Mouse (Mus musculus): ENCODE measurements around the gene Hist1h4a. TPM values are rescaled to one million over a fixed set of nuclear protein-coding genes. Genes with fewer than 3 reads are reported as not detected.

The Hist1h4a gene
- total and polyA plus RNA-seq, 3 experiments = 9.8 to 3,025 TPM; not detected in 1

DNA sequence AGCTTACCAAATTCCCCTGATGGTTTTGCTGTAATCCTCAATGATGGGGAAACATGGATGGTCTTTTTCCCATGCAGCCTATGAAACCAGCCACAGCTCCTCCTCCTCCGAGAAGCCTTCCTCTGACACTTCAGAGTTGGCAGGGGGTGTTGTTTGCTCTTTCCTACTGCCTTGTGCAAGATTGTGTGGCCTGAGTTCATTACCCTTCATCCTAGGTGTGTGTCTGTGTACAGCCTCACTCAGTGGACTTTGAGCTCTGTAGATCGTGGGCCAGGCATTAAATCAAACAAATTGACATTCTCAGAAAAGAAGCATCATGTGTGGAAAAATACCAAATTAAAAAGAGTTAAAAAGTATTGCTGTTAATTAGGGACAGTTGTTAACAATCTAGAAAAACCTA lies 43.5 kb upstream of the Hist1h4a start:
- Histone ChIP-seq H3K9ac (ENCODE audit: control insufficient read depth, low read depth, low read length, poor library complexity, severe bottlenecking) (no peak overlapping the region), H3K36me3 (ENCODE audit: control insufficient read depth in 1 of 2, insufficient read depth in 2 of 2, low read length in 2 of 2) (no peaks in the 10 kb centered on the region), H3K27me3 (ENCODE audit: control insufficient read depth in 1 of 2, insufficient read depth in 2 of 2, low read length in 2 of 2) (peaks cover 12 to 28% of the 10 kb centered on the region in 2 experiments), H3K27ac (ENCODE audit: control insufficient read depth, low read depth, low read length) (no peak overlapping the region), H3K79me2 (ENCODE audit: control insufficient read depth, insufficient read depth, low read length, poor library complexity) (no peaks in the 10 kb centered on the region), H3K4me1 (ENCODE audit: control insufficient read depth in 1 of 2, insufficient read depth in 2 of 2, low read length in 2 of 2) (no peaks in the 10 kb centered on the region), H3K9me3 (replicated peaks; ENCODE audit: insufficient read depth, low read length) (no peaks in the 10 kb centered on the region), H3K4me3 (ENCODE audit: control insufficient read depth in 1 of 2, insufficient read depth in 1 of 2, low read depth in 2 of 2, low read length in 2 of 2) (no peak overlapping the region)
- no peak for DNase-seq (ENCODE audit: low read depth, low spot score)
- TF ChIP-seq MXI1 (IDR thresholded peaks at IDR 0.05; ENCODE audit: low read depth, low read length) (no peak), E2F4 (IDR thresholded peaks at IDR 0.05; ENCODE audit: borderline replicate concordance, low read depth, low read length) (no peak)

DNA sequence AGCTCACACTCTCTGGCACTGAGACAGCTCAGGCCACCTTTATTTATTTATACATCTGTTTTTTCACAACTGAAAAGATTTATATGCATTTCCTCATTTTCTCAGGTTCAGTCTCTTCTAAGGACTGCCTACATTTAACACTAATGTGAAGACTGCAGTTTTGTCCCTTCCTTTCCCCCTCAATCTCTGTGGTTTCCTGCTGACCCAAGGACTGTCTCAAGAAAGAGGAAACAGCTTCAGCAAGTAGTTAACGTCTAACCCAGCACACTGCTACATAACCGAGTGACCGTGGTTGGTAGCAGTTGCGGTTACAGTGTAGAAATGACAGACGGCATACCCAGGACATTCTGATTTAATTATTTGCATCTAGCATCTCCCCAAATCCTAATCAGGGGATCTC lies 38.4 kb upstream of the Hist1h4a start:
- H3K27me3 ChIP-seq (ENCODE audit: control insufficient read depth in 1 of 2, insufficient read depth in 2 of 2, low read length in 2 of 2) = peaks cover 4 to 8% of the 10 kb centered on the region in 2 experiments
- no peak overlapping the region for H3K27ac ChIP-seq (ENCODE audit: control insufficient read depth, low read depth, low read length)
- H3K4me3 ChIP-seq (ENCODE audit: control insufficient read depth in 1 of 2, insufficient read depth in 1 of 2, low read depth in 2 of 2, low read length in 2 of 2) = no peak overlapping the region
- no peaks in the 10 kb centered on the region for H3K4me1 ChIP-seq (ENCODE audit: control insufficient read depth in 1 of 2, insufficient read depth in 2 of 2, low read length in 2 of 2)
- H3K9ac ChIP-seq (ENCODE audit: control insufficient read depth, low read depth, low read length, poor library complexity, severe bottlenecking) = no peak overlapping the region
- DNase-seq (ENCODE audit: low read depth, low spot score) = no peak
- no peaks in the 10 kb centered on the region for H3K79me2 ChIP-seq (ENCODE audit: control insufficient read depth, insufficient read depth, low read length, poor library complexity)
- H3K36me3 ChIP-seq (ENCODE audit: control insufficient read depth in 1 of 2, insufficient read depth in 2 of 2, low read length in 2 of 2) = no peaks in the 10 kb centered on the region
- H3K9me3 ChIP-seq (replicated peaks; ENCODE audit: insufficient read depth, low read length) = no peaks in the 10 kb centered on the region
- TF ChIP-seq MEF2A (IDR thresholded peaks at IDR 0.05; ENCODE audit: extremely low read depth, insufficient replicate concordance, low read depth, low read length, poor library complexity, severe bottlenecking) = no peak
- no peak for TF ChIP-seq USF1 (IDR thresholded peaks at IDR 0.05; ENCODE audit: low read depth, low read length)
- no peak for TF ChIP-seq CHD2 (IDR thresholded peaks at IDR 0.05; ENCODE audit: low read length)
- no peak for TF ChIP-seq BHLHE40 (IDR thresholded peaks at IDR 0.05; ENCODE audit: borderline replicate concordance, low read depth, low read length)
- TF ChIP-seq ZMIZ1 (IDR thresholded peaks at IDR 0.05; ENCODE audit: low read depth, low read length) = no peak
- TF ChIP-seq MYC (IDR thresholded peaks at IDR 0.05; ENCODE audit: low read depth, low read length) = no peak

DNA sequence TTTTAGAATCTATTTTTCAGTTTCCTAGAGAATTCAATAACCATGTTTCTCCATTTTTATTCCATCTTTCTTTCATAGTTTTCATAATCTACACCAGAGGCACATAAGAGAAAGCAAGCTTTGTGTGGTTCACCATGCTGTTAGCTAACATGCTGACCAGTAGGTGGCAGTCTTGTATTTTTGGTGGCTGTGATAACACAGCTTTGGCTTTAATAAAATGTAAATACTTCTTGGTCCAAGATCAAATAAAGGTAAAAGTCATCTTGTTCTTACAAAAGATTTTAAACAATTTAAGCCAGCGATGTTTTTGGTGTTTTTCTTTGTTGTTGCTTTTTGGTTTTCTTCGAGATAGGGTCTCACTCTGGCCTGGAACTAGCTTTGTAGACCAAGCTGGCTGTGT lies 31.5 kb upstream of the Hist1h4a start:
- Histone ChIP-seq H3K27me3 (ENCODE audit: control insufficient read depth in 1 of 2, insufficient read depth in 2 of 2, low read length in 2 of 2) (peaks cover 2 to 7% of the 10 kb centered on the region in 2 experiments; a peak in 2 of 4 replicates), H3K9me3 (replicated peaks; ENCODE audit: insufficient read depth, low read length) (no peaks in the 10 kb centered on the region), H3K36me3 (ENCODE audit: control insufficient read depth in 1 of 2, insufficient read depth in 2 of 2, low read length in 2 of 2) (no peaks in the 10 kb centered on the region), H3K27ac (ENCODE audit: control insufficient read depth, low read depth, low read length) (no peak overlapping the region), H3K79me2 (ENCODE audit: control insufficient read depth, insufficient read depth, low read length, poor library complexity) (no peaks in the 10 kb centered on the region), H3K4me1 (ENCODE audit: control insufficient read depth in 1 of 2, insufficient read depth in 2 of 2, low read length in 2 of 2) (no peaks in the 10 kb centered on the region), H3K4me3 (ENCODE audit: control insufficient read depth in 1 of 2, insufficient read depth in 1 of 2, low read depth in 2 of 2, low read length in 2 of 2) (no peak overlapping the region), H3K9ac (ENCODE audit: control insufficient read depth, low read depth, low read length, poor library complexity, severe bottlenecking) (no peak overlapping the region)
- DNase-seq (ENCODE audit: low read depth, low spot score) = peak; percentile 75
- no peak for TF ChIP-seq TAL1 (IDR thresholded peaks at IDR 0.05; ENCODE audit: low read length)
- TF ChIP-seq RAD21 (IDR thresholded peaks at IDR 0.05; ENCODE audit: low read depth, low read length) = peak; percentile 92
- peak; percentile 61; the same call in 1 of the 2 replicates for TF ChIP-seq MYC (IDR thresholded peaks at IDR 0.05; ENCODE audit: low read depth, low read length)
- TF ChIP-seq MAX (IDR thresholded peaks at IDR 0.05; ENCODE audit: low read length) = 0 out of 2 replicates have a peak, but pooled peaks have one; percentile 12
- peak; percentile 77 for TF ChIP-seq ZC3H11A (IDR thresholded peaks at IDR 0.05; ENCODE audit: low read depth, low read length)
- peak; percentile 56 to 88 (median 77) for TF ChIP-seq CTCF (IDR thresholded peaks at IDR 0.05 in 2 of 3, conservative IDR thresholded peaks at IDR 0.05 in 1 of 3; ENCODE audit: control insufficient read depth in 1 of 3, insufficient read depth in 1 of 3, low read depth in 2 of 3, low read length in 3 of 3, poor library complexity in 1 of 3, severe bottlenecking in 1 of 3)
- peak; percentile 82 for TF ChIP-seq SMC3 (IDR thresholded peaks at IDR 0.05; ENCODE audit: low read depth, low read length)
- TF ChIP-seq ZMIZ1 (IDR thresholded peaks at IDR 0.05; ENCODE audit: low read depth, low read length) = no peak

Data from MEL (cell line).